Mouse (Mus musculus) ZHBTc4 (cell line): ENCODE measurements around the gene Dnah7b.
A peak's percentile ranks its signal among the peaks of the same experiment; 100 is the strongest.
"Not testable (repeated sequence)": the region's sequence is repeated elsewhere in the genome, so short reads cannot be mapped to it uniquely, and the experiment has no call there.

Experiments
- DNase-seq: peaks from one replicate; pipeline ENCODE4 v3.0.0-alpha.2; 2011; ENCODE audit warnings: low read depth, low spot score

The Dnah7b gene

GRCm38 (mm10) chr1:46066015-46066414, at the start of gene Dnah7b:
TSS of gene Dnah7b (plus strand) at chr1:46066315.
- DNase-seq, result no peak

- peak; percentile 12 for DNase-seq
These were observed 47.6 kb upstream of the Dnah7b start for GRCm38 (mm10) chr1:46018382-46018977.

- DNase-seq, result peak; percentile 28
These were observed 43.9 kb upstream of the Dnah7b start for GRCm38 (mm10) chr1:46022262-46022661.

- DNase-seq, result no peak
These were observed 34.0 kb upstream of the Dnah7b start for GRCm38 (mm10) chr1:46031993-46032555.

GRCm38 (mm10) chr1:46048188-46048587, 17.9 kb upstream of the Dnah7b start:
- no peak for DNase-seq

- peak; percentile 66 for DNase-seq
These were observed 553 bp downstream of the Dnah7b start for GRCm38 (mm10) chr1:46066484-46067251.

GRCm38 (mm10) chr1:46068787-46069186, 2.7 kb downstream of the Dnah7b start:
- not testable (repeated sequence) for DNase-seq

- DNase-seq, result no peak
These were observed 11.8 kb downstream of the Dnah7b start for GRCm38 (mm10) chr1:46077891-46078290.

GRCm38 (mm10) chr1:46100484-46100883, 34.4 kb downstream of the Dnah7b start:
- DNase-seq, result no peak

GRCm38 (mm10) chr1:46112606-46113005, 46.5 kb downstream of the Dnah7b start:
- DNase-seq, result not testable (repeated sequence)

GRCm38 (mm10) chr1:46117179-46117578, 51.1 kb downstream of the Dnah7b start:
- DNase-seq, result peak; percentile 27

GRCm38 (mm10) chr1:46128058-46128457, 61.9 kb downstream of the Dnah7b start:
- no peak for DNase-seq

GRCm38 (mm10) chr1:46196835-46197234, 130.7 kb downstream of the Dnah7b start:
- DNase-seq, result not testable (repeated sequence)

GRCm38 (mm10) chr1:46201169-46201568, 135.1 kb downstream of the Dnah7b start:
- DNase-seq, result not testable (repeated sequence)

GRCm38 (mm10) chr1:46210014-46210588, 144.0 kb downstream of the Dnah7b start:
- DNase-seq, result not testable (repeated sequence)

- DNase-seq, result not testable (repeated sequence)
These were observed 156.6 kb downstream of the Dnah7b start for GRCm38 (mm10) chr1:46222704-46223103.

GRCm38 (mm10) chr1:46226136-46226535, 160.0 kb downstream of the Dnah7b start:
- DNase-seq, result not testable (repeated sequence)

- not testable (repeated sequence) for DNase-seq
These were observed 202.7 kb downstream of the Dnah7b start for GRCm38 (mm10) chr1:46268841-46269240.

GRCm38 (mm10) chr1:46271927-46272326, 205.8 kb downstream of the Dnah7b start:
- DNase-seq, result peak; percentile 7

GRCm38 (mm10) chr1:46278057-46278910, 212.2 kb downstream of the Dnah7b start:
- not testable (repeated sequence) for DNase-seq

GRCm38 (mm10) chr1:46278911-46279565, 212.9 kb downstream of the Dnah7b start:
- DNase-seq, result not testable (repeated sequence)
